Mouse (Mus musculus) kidney, postnatal 4 days (tissue): ENCODE measurements around the gene Pik3r1.

ENCODE experiments used
- DNase-seq, 2 experiments: peaks; one replicate each; pipeline ENCODE4 v3.0.0; 2021; ENCODE audit warnings: mixed read lengths in 2 of 2

Pik3r1 gene

GRCm38 (mm10) chr13:101707226-101707625 lies 60.8 kb downstream of the Pik3r1 start:
- no peak for DNase-seq

- no peak for DNase-seq
Observed at GRCm38 (mm10) chr13:101706426-101706825, 61.6 kb downstream of the Pik3r1 start.

- no peak for DNase-seq
Observed at GRCm38 (mm10) chr13:101702096-101702775, 65.8 kb downstream of the Pik3r1 start.

- no peak for DNase-seq
Observed at GRCm38 (mm10) chr13:101701632-101702031, 66.4 kb downstream of the Pik3r1 start.

- no peak for DNase-seq
Observed at GRCm38 (mm10) chr13:101699742-101700141, 68.3 kb downstream of the Pik3r1 start.

GRCm38 (mm10) chr13:101697966-101698365 lies 70.1 kb downstream of the Pik3r1 start:
- DNase-seq: no peak

- DNase-seq: no peak
Observed at GRCm38 (mm10) chr13:101697461-101697860, 70.6 kb downstream of the Pik3r1 start.

- no peak for DNase-seq
Observed at GRCm38 (mm10) chr13:101696827-101697226, 71.2 kb downstream of the Pik3r1 start.

- DNase-seq: no peak
Observed at GRCm38 (mm10) chr13:101696316-101696715, 71.7 kb downstream of the Pik3r1 start.

- DNase-seq: peak; percentile 95 to 96
Observed at GRCm38 (mm10) chr13:101695876-101696275, 72.1 kb downstream of the Pik3r1 start.

- peak; percentile 78 to 86 for DNase-seq
Observed at GRCm38 (mm10) chr13:101694496-101695251, 73.3 kb downstream of the Pik3r1 start.

GRCm38 (mm10) chr13:101693967-101694495 lies 74.0 kb downstream of the Pik3r1 start:
- peak; percentile 68 to 77 for DNase-seq

GRCm38 (mm10) chr13:101692866-101693691 lies 74.9 kb downstream of the Pik3r1 start:
- peak in 1 of 2 experiments; percentile 7 for DNase-seq

GRCm38 (mm10) chr13:101692239-101692784 lies 75.7 kb downstream of the Pik3r1 start:
- peak; percentile 44 to 54 for DNase-seq

- DNase-seq: peak in 1 of 2 experiments; percentile 4
Observed at GRCm38 (mm10) chr13:101691669-101692068, 76.3 kb downstream of the Pik3r1 start.

GRCm38 (mm10) chr13:101690911-101691655 lies 76.9 kb downstream of the Pik3r1 start:
- DNase-seq: no peak

- no peak for DNase-seq
Observed at GRCm38 (mm10) chr13:101690167-101690566, 77.8 kb downstream of the Pik3r1 start.

- DNase-seq: no peak
Observed at GRCm38 (mm10) chr13:101686256-101686655, 81.8 kb downstream of the Pik3r1 start.

- no peak for DNase-seq
Observed at GRCm38 (mm10) chr13:101684706-101685105, 83.3 kb downstream of the Pik3r1 start.

GRCm38 (mm10) chr13:101682378-101682777 lies 85.6 kb downstream of the Pik3r1 start:
- DNase-seq: no peak

GRCm38 (mm10) chr13:101680083-101680482 lies 87.9 kb downstream of the Pik3r1 start:
- DNase-seq: no peak

GRCm38 (mm10) chr13:101678984-101679383 lies 89.0 kb downstream of the Pik3r1 start:
- DNase-seq: no peak
